Mouse (Mus musculus): ENCODE measurements around the gene Stn1. TPM values are rescaled to one million over a fixed set of nuclear protein-coding genes. Genes with fewer than 3 reads are reported as not detected.

Gene Stn1
- polyA plus RNA-seq, 1 experiment from 2014 or later = 61.0 TPM

- Histone ChIP-seq H3K27me3 (ENCODE audit: control insufficient read depth, insufficient read depth, low read length) (no peaks in the 10 kb centered on the region), H3K36me3 (replicated peaks; ENCODE audit: control insufficient read depth, insufficient read depth, low read depth, low read length) (no peaks in the 10 kb centered on the region), H3K27ac (replicated peaks; ENCODE audit: low read depth, low read length) (0 out of 2 replicates have a peak overlapping the region, but pooled peaks have one; percentile 6), H3K4me1 (ENCODE audit: control insufficient read depth, insufficient read depth, low read length) (no peaks in the 10 kb centered on the region), H3K9ac (replicated peaks; ENCODE audit: low read length) (no peak overlapping the region), H3K9me3 (replicated peaks; ENCODE audit: control insufficient read depth, low read length) (no peaks in the 10 kb centered on the region), H3K4me2 (ENCODE audit: low read depth, low read length) (no peak overlapping the region), H3K4me3 (ENCODE audit: low read depth, low read length) (no peak overlapping the region)
- ATAC-seq (replicated peaks; ENCODE audit: insufficient number of reproducible peaks, low FRiP score, low TSS enrichment, low read depth) (peak; percentile 41; the same call in 1 of the 2 replicates), DNase-seq (ENCODE audit: low spot score) (no peak)
- 64% methylated on average over 23 of the region's 23 CpGs for WGBS
These were observed 44.0 kb downstream of the Stn1 start for GRCm38 (mm10) chr19:47493017-47493997.

- ATAC-seq (replicated peaks; ENCODE audit: insufficient number of reproducible peaks, low FRiP score, low TSS enrichment, low read depth) (no peak), DNase-seq (ENCODE audit: low spot score) (no peak)
These were observed 44.9 kb downstream of the Stn1 start for GRCm38 (mm10) chr19:47492422-47492821.

DNA sequence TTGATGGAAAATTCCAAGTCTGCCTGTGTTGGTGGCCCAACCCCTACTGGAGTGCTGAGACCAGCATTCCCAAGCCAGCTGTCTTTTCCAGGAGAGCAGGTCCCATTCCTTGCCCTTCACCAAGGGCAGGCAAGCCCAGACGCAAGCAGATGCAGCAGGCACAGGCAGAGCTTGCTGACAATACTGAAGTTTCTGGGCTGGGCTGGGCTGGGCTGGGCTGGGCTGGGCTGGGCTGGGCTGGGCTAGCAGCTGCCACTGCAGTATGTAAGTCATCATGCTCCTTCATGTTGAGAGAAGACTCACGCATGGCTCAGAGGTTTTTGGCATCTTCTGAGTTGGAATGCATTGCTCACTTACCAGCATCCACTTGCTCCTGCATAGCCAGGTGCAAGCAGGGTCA, 45.5 kb downstream of the Stn1 start:
- H3K27ac ChIP-seq (replicated peaks; ENCODE audit: low read depth, low read length) = no peak overlapping the region
- H3K4me1 ChIP-seq (ENCODE audit: control insufficient read depth, insufficient read depth, low read length) = no peaks in the 10 kb centered on the region
- 83% methylated on average over 2 of the region's 2 CpGs for WGBS
- no peak for DNase-seq (ENCODE audit: low spot score)
- no peak for ATAC-seq (replicated peaks; ENCODE audit: insufficient number of reproducible peaks, low FRiP score, low TSS enrichment, low read depth)
- no peaks in the 10 kb centered on the region for H3K36me3 ChIP-seq (replicated peaks; ENCODE audit: control insufficient read depth, insufficient read depth, low read depth, low read length)
- no peaks in the 10 kb centered on the region for H3K27me3 ChIP-seq (ENCODE audit: control insufficient read depth, insufficient read depth, low read length)
- no peak overlapping the region for H3K4me3 ChIP-seq (ENCODE audit: low read depth, low read length)
- no peak overlapping the region for H3K4me2 ChIP-seq (ENCODE audit: low read depth, low read length)
- no peak overlapping the region for H3K9ac ChIP-seq (replicated peaks; ENCODE audit: low read length)
- no peaks in the 10 kb centered on the region for H3K9me3 ChIP-seq (replicated peaks; ENCODE audit: control insufficient read depth, low read length)

More at GRCm38 (mm10) chr19:47492422-47492821, 44.9 kb downstream of the Stn1 start:
- H3K36me3 ChIP-seq (replicated peaks; ENCODE audit: control insufficient read depth, insufficient read depth, low read depth, low read length) = no peaks in the 10 kb centered on the region
- no peaks in the 10 kb centered on the region for H3K27me3 ChIP-seq (ENCODE audit: control insufficient read depth, insufficient read depth, low read length)
- no peak overlapping the region for H3K4me2 ChIP-seq (ENCODE audit: low read depth, low read length)
- no peaks in the 10 kb centered on the region for H3K9me3 ChIP-seq (replicated peaks; ENCODE audit: control insufficient read depth, low read length)
- H3K9ac ChIP-seq (replicated peaks; ENCODE audit: low read length) = no peak overlapping the region
- 75% methylated on average over 6 of the region's 6 CpGs for WGBS
- no peak overlapping the region for H3K4me3 ChIP-seq (ENCODE audit: low read depth, low read length)
- H3K27ac ChIP-seq (replicated peaks; ENCODE audit: low read depth, low read length) = no peak overlapping the region
- H3K4me1 ChIP-seq (ENCODE audit: control insufficient read depth, insufficient read depth, low read length) = no peaks in the 10 kb centered on the region

- DNase-seq (ENCODE audit: low spot score) (no peak), ATAC-seq (replicated peaks; ENCODE audit: insufficient number of reproducible peaks, low FRiP score, low TSS enrichment, low read depth) (no peak)
- H3K9me3 ChIP-seq (replicated peaks; ENCODE audit: control insufficient read depth, low read length) = no peaks in the 10 kb centered on the region
- no peaks in the 10 kb centered on the region for H3K36me3 ChIP-seq (replicated peaks; ENCODE audit: control insufficient read depth, insufficient read depth, low read depth, low read length)
- H3K4me2 ChIP-seq (ENCODE audit: low read depth, low read length) = no peak overlapping the region
- no peak overlapping the region for H3K27ac ChIP-seq (replicated peaks; ENCODE audit: low read depth, low read length)
- WGBS = 85% methylated on average over 3 of the region's 3 CpGs
- no peak overlapping the region for H3K4me3 ChIP-seq (ENCODE audit: low read depth, low read length)
- H3K4me1 ChIP-seq (ENCODE audit: control insufficient read depth, insufficient read depth, low read length) = no peaks in the 10 kb centered on the region
- no peaks in the 10 kb centered on the region for H3K27me3 ChIP-seq (ENCODE audit: control insufficient read depth, insufficient read depth, low read length)
- no peak overlapping the region for H3K9ac ChIP-seq (replicated peaks; ENCODE audit: low read length)
These were observed 48.1 kb downstream of the Stn1 start for GRCm38 (mm10) chr19:47489233-47489632.

DNA sequence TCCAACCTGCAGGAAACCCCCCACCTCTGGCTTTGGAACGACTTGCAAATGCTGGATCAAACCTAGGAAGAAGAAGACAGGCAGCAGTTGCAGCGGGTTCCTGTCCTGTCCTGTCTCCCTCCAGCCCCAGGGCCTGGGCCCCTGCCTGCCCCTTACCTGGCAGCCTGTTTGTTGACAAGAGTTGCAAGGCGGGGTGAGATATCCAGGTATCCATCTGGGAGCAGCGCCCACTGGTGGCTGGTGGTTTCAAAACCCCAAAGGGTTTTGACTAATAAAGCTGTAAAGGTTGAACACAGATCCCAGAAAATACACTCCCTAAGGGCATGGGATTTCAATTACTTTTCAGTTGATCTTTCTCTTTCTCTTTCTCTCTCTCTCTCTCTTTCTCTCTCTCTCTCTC, 49.1 kb downstream of the Stn1 start:
- H3K36me3 ChIP-seq (replicated peaks; ENCODE audit: control insufficient read depth, insufficient read depth, low read depth, low read length) = no peaks in the 10 kb centered on the region
- no peak overlapping the region for H3K27ac ChIP-seq (replicated peaks; ENCODE audit: low read depth, low read length)

GRCm38 (mm10) chr19:47487572-47487971, 49.7 kb downstream of the Stn1 start:
- no peak overlapping the region for H3K4me3 ChIP-seq (ENCODE audit: low read depth, low read length)
- 81% methylated on average over 9 of the region's 9 CpGs for WGBS

More for the DNA sequence above, 49.1 kb downstream of the Stn1 start:
- DNase-seq (ENCODE audit: low spot score) (peak; percentile 45), ATAC-seq (replicated peaks; ENCODE audit: insufficient number of reproducible peaks, low FRiP score, low TSS enrichment, low read depth) (no peak)
- H3K9me3 ChIP-seq (replicated peaks; ENCODE audit: control insufficient read depth, low read length) = no peaks in the 10 kb centered on the region
- no peaks in the 10 kb centered on the region for H3K27me3 ChIP-seq (ENCODE audit: control insufficient read depth, insufficient read depth, low read length)
- no peak overlapping the region for H3K9ac ChIP-seq (replicated peaks; ENCODE audit: low read length)
- H3K4me2 ChIP-seq (ENCODE audit: low read depth, low read length) = no peak overlapping the region
- H3K4me3 ChIP-seq (ENCODE audit: low read depth, low read length) = no peak overlapping the region
- no peaks in the 10 kb centered on the region for H3K4me1 ChIP-seq (ENCODE audit: control insufficient read depth, insufficient read depth, low read length)
- WGBS = 32% methylated on average over 4 of the region's 4 CpGs

DNA sequence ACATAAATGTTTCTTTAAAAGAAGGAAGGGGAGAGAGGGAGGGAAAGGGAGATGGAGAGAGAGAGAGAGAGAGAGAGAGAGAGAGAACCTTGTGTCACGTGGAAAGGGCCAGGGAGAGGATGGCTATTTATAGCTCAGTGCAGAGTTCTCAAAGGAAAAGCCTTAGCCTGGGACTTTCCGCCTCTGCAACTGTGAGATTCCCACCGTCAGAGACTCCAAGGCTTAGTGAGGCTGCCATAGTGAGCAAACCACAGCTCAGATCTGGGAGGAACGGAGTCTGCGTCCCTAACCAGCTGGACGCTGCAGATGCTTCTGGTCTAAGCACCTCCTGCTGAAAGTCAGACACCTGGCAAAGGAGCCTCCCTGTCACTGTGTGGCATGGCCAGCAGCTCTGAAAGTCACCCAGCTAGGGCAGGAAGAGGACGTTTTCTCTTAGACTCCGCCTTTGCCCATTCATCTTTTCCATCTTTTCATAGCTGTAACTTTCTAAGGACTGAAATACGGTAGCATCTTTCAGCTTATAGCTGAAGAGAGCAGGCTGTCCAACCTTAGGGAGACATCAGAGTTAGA, 51.2 kb downstream of the Stn1 start:
- H3K27me3 ChIP-seq (ENCODE audit: control insufficient read depth, insufficient read depth, low read length) = no peaks in the 10 kb centered on the region
- no peak for DNase-seq (ENCODE audit: low spot score)
- no peak overlapping the region; the same call in 1 of the 2 replicates for H3K9ac ChIP-seq (replicated peaks; ENCODE audit: low read length)
- no peaks in the 10 kb centered on the region for H3K4me1 ChIP-seq (ENCODE audit: control insufficient read depth, insufficient read depth, low read length)
- no peak for ATAC-seq (replicated peaks; ENCODE audit: insufficient number of reproducible peaks, low FRiP score, low TSS enrichment, low read depth)
- no peak overlapping the region for H3K4me2 ChIP-seq (ENCODE audit: low read depth, low read length)
- 44% methylated on average over 9 of the region's 9 CpGs for WGBS
- H3K9me3 ChIP-seq (replicated peaks; ENCODE audit: control insufficient read depth, low read length) = no peaks in the 10 kb centered on the region
- H3K36me3 ChIP-seq (replicated peaks; ENCODE audit: control insufficient read depth, insufficient read depth, low read depth, low read length) = no peaks in the 10 kb centered on the region
- no peak overlapping the region for H3K27ac ChIP-seq (replicated peaks; ENCODE audit: low read depth, low read length)
- no peak overlapping the region for H3K4me3 ChIP-seq (ENCODE audit: low read depth, low read length)

More at GRCm38 (mm10) chr19:47487572-47487971, 49.7 kb downstream of the Stn1 start:
- DNase-seq (ENCODE audit: low spot score) (no peak), ATAC-seq (replicated peaks; ENCODE audit: insufficient number of reproducible peaks, low FRiP score, low TSS enrichment, low read depth) (no peak)
- Histone ChIP-seq H3K4me2 (ENCODE audit: low read depth, low read length) (no peak overlapping the region), H3K27ac (replicated peaks; ENCODE audit: low read depth, low read length) (no peak overlapping the region), H3K27me3 (ENCODE audit: control insufficient read depth, insufficient read depth, low read length) (no peaks in the 10 kb centered on the region), H3K9me3 (replicated peaks; ENCODE audit: control insufficient read depth, low read length) (no peaks in the 10 kb centered on the region), H3K36me3 (replicated peaks; ENCODE audit: control insufficient read depth, insufficient read depth, low read depth, low read length) (no peaks in the 10 kb centered on the region), H3K9ac (replicated peaks; ENCODE audit: low read length) (no peak overlapping the region), H3K4me1 (ENCODE audit: control insufficient read depth, insufficient read depth, low read length) (no peaks in the 10 kb centered on the region)

- H3K4me3 ChIP-seq (ENCODE audit: low read depth, low read length) = no peak overlapping the region
- H3K9me3 ChIP-seq (replicated peaks; ENCODE audit: control insufficient read depth, low read length) = no peaks in the 10 kb centered on the region
- no peak for DNase-seq (ENCODE audit: low spot score)
- no peaks in the 10 kb centered on the region for H3K4me1 ChIP-seq (ENCODE audit: control insufficient read depth, insufficient read depth, low read length)
- 88% methylated on average over 3 of the region's 3 CpGs for WGBS
- no peak overlapping the region for H3K4me2 ChIP-seq (ENCODE audit: low read depth, low read length)
- no peaks in the 10 kb centered on the region for H3K36me3 ChIP-seq (replicated peaks; ENCODE audit: control insufficient read depth, insufficient read depth, low read depth, low read length)
- no peak overlapping the region for H3K9ac ChIP-seq (replicated peaks; ENCODE audit: low read length)
- H3K27me3 ChIP-seq (ENCODE audit: control insufficient read depth, insufficient read depth, low read length) = no peaks in the 10 kb centered on the region
- H3K27ac ChIP-seq (replicated peaks; ENCODE audit: low read depth, low read length) = no peak overlapping the region
- ATAC-seq (replicated peaks; ENCODE audit: insufficient number of reproducible peaks, low FRiP score, low TSS enrichment, low read depth) = no peak
These were observed 53.2 kb downstream of the Stn1 start for GRCm38 (mm10) chr19:47484110-47484509.
